Mouse (Mus musculus) midbrain, embryonic 10.5 days (tissue): Measurements from ENCODE around the gene Fam83g. TPM values are rescaled to one million over a fixed set of nuclear protein-coding genes. Genes with fewer than 3 reads are reported as not detected.

ENCODE experiments used
- DNase-seq: peaks from one replicate; pipeline ENCODE4 v3.0.0-alpha.2; 2017; ENCODE audit warnings: low spot score
- H3K27ac ChIP-seq: fragments of 300-500 bp; sonication (generic); replicated peaks from 2 replicates; pipeline ENCODE4 v1.5.1; 2016; ENCODE audit warnings: mild to moderate bottlenecking
- H3K27me3 ChIP-seq: fragments of 300-500 bp; sonication (generic); 2 replicates; pipeline ENCODE4 v1.6.1; 2016; ENCODE audit warnings: low read depth, mild to moderate bottlenecking; ENCODE audit not compliant: poor library complexity, severe bottlenecking
- H3K36me3 ChIP-seq: fragments of 300-500 bp; sonication (generic); 2 replicates; pipeline ENCODE4 v1.6.1; 2016; ENCODE audit warnings: mild to moderate bottlenecking, moderate library complexity
- H3K4me1 ChIP-seq: fragments of 300-500 bp; sonication (generic); 2 replicates; pipeline ENCODE4 v1.6.1; 2016
- H3K4me3 ChIP-seq: fragments of 300-500 bp; sonication (generic); 2 replicates; pipeline ENCODE4 v1.5.1; 2016; ENCODE audit warnings: mild to moderate bottlenecking, moderate library complexity
- H3K9me3 ChIP-seq: fragments of 300-500 bp; sonication (generic); replicated peaks from 2 replicates; pipeline ENCODE4 v1.6.1; 2016; ENCODE audit warnings: mild to moderate bottlenecking
- WGBS: fragments of 180-500 bp; shearing (Covaris S2); methylation state at CpG from one replicate; pipeline ENCODE4 v1.1.7; 2016; 5-methylcytosine and 5-hydroxymethylcytosine counted together
- polyA plus RNA-seq: library from polyadenylated mRNA; unstranded; fragments of >200 nt; fragmentation: Nextera tagmentation; extraction: Ambion mirVana; gene quantifications from 2 replicates; pipeline ENCODE4 v1.2.1, GENCODE M21; 2016

Gene Fam83g
- polyA plus RNA-seq, 1 experiment from 2014 or later: 0.95 TPM

GRCm38 (mm10) chr11:61655649-61656048, 28.2 kb upstream of the Fam83g start:
- Histone ChIP-seq H3K4me3 (no peak overlapping the region), H3K27ac (no peak overlapping the region), H3K9me3 (no peaks in the 10 kb centered on the region), H3K4me1 (0 out of 2 replicates have a peak, but pooled peaks cover 2% of the 10 kb centered on the region), H3K36me3 (no peaks in the 10 kb centered on the region), H3K27me3 (no peaks in the 10 kb centered on the region; the same call in 1 of the 2 replicates)
- DNase-seq: no peak
- 69% methylated on average over 4 of the region's 4 CpGs for WGBS

- DNase-seq: no peak
- Histone ChIP-seq H3K27ac (no peak overlapping the region), H3K36me3 (no peaks in the 10 kb centered on the region), H3K4me1 (0 out of 2 replicates have a peak, but pooled peaks cover 2% of the 10 kb centered on the region), H3K9me3 (no peaks in the 10 kb centered on the region), H3K4me3 (no peak overlapping the region), H3K27me3 (no peaks in the 10 kb centered on the region; the same call in 1 of the 2 replicates)
- 72% methylated on average over 6 of the region's 6 CpGs for WGBS
These were observed 27.6 kb upstream of the Fam83g start for GRCm38 (mm10) chr11:61656148-61656850.

- no peak for DNase-seq
- WGBS: 77% methylated on average over 2 of the region's 2 CpGs
These were observed 26.5 kb upstream of the Fam83g start for GRCm38 (mm10) chr11:61657432-61657831.

GRCm38 (mm10) chr11:61658360-61658922, 25.4 kb upstream of the Fam83g start:
- no peak overlapping the region for H3K4me3 ChIP-seq
- H3K27me3 ChIP-seq: no peaks in the 10 kb centered on the region
- DNase-seq: no peak
- WGBS: 90% methylated on average over 3 of the region's 3 CpGs
- 0 out of 2 replicates have a peak, but pooled peaks cover 2% of the 10 kb centered on the region for H3K4me1 ChIP-seq
- no peaks in the 10 kb centered on the region for H3K36me3 ChIP-seq
- no peak overlapping the region for H3K27ac ChIP-seq
- H3K9me3 ChIP-seq: no peaks in the 10 kb centered on the region

More at GRCm38 (mm10) chr11:61657432-61657831, 26.5 kb upstream of the Fam83g start:
- H3K9me3 ChIP-seq: no peaks in the 10 kb centered on the region
- no peak overlapping the region for H3K27ac ChIP-seq
- H3K27me3 ChIP-seq: no peaks in the 10 kb centered on the region; the same call in 1 of the 2 replicates
- H3K4me3 ChIP-seq: no peak overlapping the region
- H3K36me3 ChIP-seq: no peaks in the 10 kb centered on the region
- 0 out of 2 replicates have a peak, but pooled peaks cover 2% of the 10 kb centered on the region for H3K4me1 ChIP-seq

GRCm38 (mm10) chr11:61659011-61659858, 24.7 kb upstream of the Fam83g start:
- 80% methylated on average over 4 of the region's 4 CpGs for WGBS
- no peaks in the 10 kb centered on the region for H3K36me3 ChIP-seq
- H3K9me3 ChIP-seq: no peaks in the 10 kb centered on the region
- H3K27ac ChIP-seq: 0 out of 2 replicates have a peak overlapping the region, but pooled peaks have one; percentile 13
- H3K4me1 ChIP-seq: 0 out of 2 replicates have a peak, but pooled peaks cover 2% of the 10 kb centered on the region
- H3K27me3 ChIP-seq: no peaks in the 10 kb centered on the region
- DNase-seq: no peak
- H3K4me3 ChIP-seq: no peak overlapping the region

- H3K27ac ChIP-seq: no peak overlapping the region
- no peaks in the 10 kb centered on the region for H3K36me3 ChIP-seq
- DNase-seq: no peak
- no peak overlapping the region for H3K4me3 ChIP-seq
- no peaks in the 10 kb centered on the region for H3K27me3 ChIP-seq
- WGBS: 88% methylated on average over 8 of the region's 8 CpGs
- H3K4me1 ChIP-seq: 0 out of 2 replicates have a peak, but pooled peaks cover 2% of the 10 kb centered on the region
- no peaks in the 10 kb centered on the region for H3K9me3 ChIP-seq
These were observed 23.9 kb upstream of the Fam83g start for GRCm38 (mm10) chr11:61660001-61660400.

GRCm38 (mm10) chr11:61660806-61661392, 23.0 kb upstream of the Fam83g start:
- Histone ChIP-seq H3K4me1 (0 out of 2 replicates have a peak, but pooled peaks cover 2% of the 10 kb centered on the region), H3K36me3 (no peaks in the 10 kb centered on the region), H3K27ac (0 out of 2 replicates have a peak overlapping the region, but pooled peaks have one; percentile 3), H3K4me3 (no peak overlapping the region), H3K27me3 (no peaks in the 10 kb centered on the region), H3K9me3 (no peaks in the 10 kb centered on the region)
- no peak for DNase-seq
- 81% methylated on average over 7 of the region's 7 CpGs for WGBS

- Histone ChIP-seq H3K9me3 (no peaks in the 10 kb centered on the region), H3K27me3 (no peaks in the 10 kb centered on the region), H3K27ac (no peak overlapping the region), H3K36me3 (no peaks in the 10 kb centered on the region), H3K4me1 (0 out of 2 replicates have a peak, but pooled peaks cover 2% of the 10 kb centered on the region), H3K4me3 (no peak overlapping the region)
- WGBS: 96% methylated on average over 5 of the region's 5 CpGs
- DNase-seq: no peak
These were observed 21.7 kb upstream of the Fam83g start for GRCm38 (mm10) chr11:61662189-61662588.

GRCm38 (mm10) chr11:61665401-61665800, 18.5 kb upstream of the Fam83g start:
- Histone ChIP-seq H3K9me3 (no peaks in the 10 kb centered on the region), H3K36me3 (no peaks in the 10 kb centered on the region), H3K27ac (no peak overlapping the region), H3K4me1 (no peaks in the 10 kb centered on the region), H3K27me3 (no peaks in the 10 kb centered on the region), H3K4me3 (no peak overlapping the region)
- 86% methylated on average over 4 of the region's 4 CpGs for WGBS
- no peak for DNase-seq

- DNase-seq: no peak
- no peaks in the 10 kb centered on the region for H3K36me3 ChIP-seq
These were observed 17.7 kb upstream of the Fam83g start for GRCm38 (mm10) chr11:61665991-61666799.

GRCm38 (mm10) chr11:61667248-61667647, 16.6 kb upstream of the Fam83g start:
- 87% methylated on average over 5 of the region's 5 CpGs for WGBS
- no peak overlapping the region for H3K4me3 ChIP-seq
- H3K36me3 ChIP-seq: no peaks in the 10 kb centered on the region
- 0 out of 2 replicates have a peak, but pooled peaks cover 2% of the 10 kb centered on the region for H3K27me3 ChIP-seq
- no peak for DNase-seq
- no peaks in the 10 kb centered on the region for H3K9me3 ChIP-seq
- no peak overlapping the region; the same call in 1 of the 2 replicates for H3K27ac ChIP-seq
- H3K4me1 ChIP-seq: peaks cover 3% of the 10 kb centered on the region; the same call in 1 of the 2 replicates

More at GRCm38 (mm10) chr11:61665991-61666799, 17.7 kb upstream of the Fam83g start:
- H3K4me1 ChIP-seq: no peaks in the 10 kb centered on the region
- no peaks in the 10 kb centered on the region for H3K27me3 ChIP-seq
- WGBS: 49% methylated on average over 7 of the region's 7 CpGs
- no peak overlapping the region for H3K27ac ChIP-seq
- no peak overlapping the region for H3K4me3 ChIP-seq
- no peaks in the 10 kb centered on the region for H3K9me3 ChIP-seq
